Mouse (Mus musculus): Measurements from ENCODE around the gene Ttc7b.

GRCm38 (mm10) chr12:100445271-100445670 lies 75.4 kb downstream of the Ttc7b start:
- TF ChIP-seq CTCF (IDR thresholded peaks at IDR 0.05; ENCODE audit: control insufficient read depth, insufficient read depth, insufficient read length) (no peak), MYOG (IDR thresholded peaks at IDR 0.05; ENCODE audit: control insufficient read depth, extremely low read depth, insufficient read length) (no peak), MAX (IDR thresholded peaks at IDR 0.05) (no peak), USF1 (IDR thresholded peaks at IDR 0.05; ENCODE audit: low read depth) (no peak), MYOD1 (IDR thresholded peaks at IDR 0.05; ENCODE audit: control insufficient read depth, insufficient read length, low read depth) (no peak)

All from C2C12 (cell line).